Comparison of ENCODE assay signal across 12 mouse cellular contexts in the genomic region with DNA sequence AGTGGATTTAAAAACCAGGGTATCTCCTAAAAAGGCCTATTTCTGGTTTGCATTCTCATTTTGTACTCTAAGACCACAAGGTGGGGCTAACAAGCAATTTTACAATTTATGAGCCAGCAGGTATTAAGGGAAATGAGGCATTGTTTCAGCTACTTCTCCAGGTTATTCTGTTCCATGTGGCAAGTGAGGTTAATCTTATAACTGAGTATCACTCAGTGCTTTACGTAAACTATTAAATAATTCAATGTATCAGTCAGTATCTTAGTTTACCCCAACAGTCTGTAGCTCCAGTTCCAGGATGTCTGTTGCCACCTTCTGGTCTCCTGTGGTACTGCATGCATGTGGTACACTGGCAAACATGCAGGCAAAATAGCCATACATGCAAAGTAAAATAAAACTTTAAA. TPM values are rescaled to one million over a fixed set of nuclear protein-coding genes. Genes with fewer than 3 reads are reported as not detected.
DNase-seq lines count a peak whose midpoint lies in the region; ATAC-seq and TF ChIP-seq lines count a peak whose summit lies in the region.
"Not testable (repeated sequence)": the region's sequence is repeated elsewhere in the genome, so short reads cannot be mapped to it uniquely, and the experiment has no call there.
"Had no signal": no experiment of that assay in that cellular context is flagged by ENCODE, and none has a peak within 500 bp of the region (broad histone marks: within the 10 kb centered on the region; RNA-seq: fewer than 3 reads in every experiment).

No protein-coding gene starts in this region.

- peak; percentile 22 for DNase-seq in CH12.LX (ENCODE audit: extremely low read depth)
- DNase-seq in adrenal gland, postnatal 36 days = peak; percentile 6 to 15
- peak; percentile 25 for DNase-seq in embryo, embryonic 11 days
- peak; percentile 7 for DNase-seq in heart, postnatal 0 days (ENCODE audit: low spot score)
- peak; percentile 58 for DNase-seq in kidney, adult 9 months
- DNase-seq in left cerebral cortex, postnatal 4 days = peak; percentile 32
- peak; percentile 55 for DNase-seq in midbrain, embryonic 14.5 days
- DNase-seq in thymus, adult 2 months = peak; percentile 38

- peak; percentile 69 to 73 for TF ChIP-seq CTCF in CH12.LX (conservative IDR thresholded peaks at IDR 0.05 in 1 of 2, IDR thresholded peaks at IDR 0.05 in 1 of 2; ENCODE audit: low read depth in 2 of 2, low read length in 2 of 2)
- TF ChIP-seq CTCF in heart, postnatal 0 days (IDR thresholded peaks at IDR 0.05; ENCODE audit: low read depth) = peak; percentile 65
- not testable (repeated sequence) for TF ChIP-seq CTCF in thymus, adult 2 months (IDR thresholded peaks at IDR 0.05; ENCODE audit: borderline replicate concordance, control insufficient read depth, extremely low read depth, insufficient read depth, low read length, poor library complexity)

- not testable (repeated sequence) for H3K9ac ChIP-seq in CH12.LX (ENCODE audit: insufficient read depth, low read depth); heart, postnatal 0 days (replicated peaks; ENCODE audit: low read depth, low read length); midbrain, embryonic 14.5 days (replicated peaks; ENCODE audit: low read length)

- not testable (repeated sequence) for TF ChIP-seq EP300 in CH12.LX (IDR thresholded peaks at IDR 0.05; ENCODE audit: low read length); heart, postnatal 0 days (IDR thresholded peaks at IDR 0.05; ENCODE audit: low read depth)

- intact Hi-C loops in left cerebral cortex, postnatal 4 days (cut with DNase I) = not testable (repeated sequence)

- H3K4me1 ChIP-seq in CH12.LX (ENCODE audit: control insufficient read depth in 1 of 2, insufficient read depth in 2 of 2); heart, postnatal 0 days (ENCODE audit: control insufficient read depth, insufficient read depth); midbrain, embryonic 14.5 days (ENCODE audit: control insufficient read depth, insufficient read depth, low read length); thymus, adult 2 months (replicated peaks; ENCODE audit: control insufficient read depth, insufficient read depth, low read length): not testable (repeated sequence)

- not testable (repeated sequence) for H3K79me2 ChIP-seq in CH12.LX (replicated peaks; ENCODE audit: control insufficient read depth, extremely low read depth, insufficient read depth, poor library complexity, severe bottlenecking)

- dilution Hi-C loops in CH12.LX (cut with MboI; ENCODE audit: extremely low pct_ligation_motif_present, extremely low pct_unique_long_range_greater_than_20kb, low sequenced_read_pairs) = not testable (repeated sequence)

- ATAC-seq in heart, postnatal 0 days (ENCODE audit: insufficient read depth, low read depth); midbrain, embryonic 14.5 days (ENCODE audit: low FRiP score, low TSS enrichment): not testable (repeated sequence)

- not testable (repeated sequence) for H3K4me3 ChIP-seq in CH12.LX (replicated peaks in 1 of 3; ENCODE audit: low read depth in 2 of 3, low read length in 2 of 3, poor library complexity in 1 of 3); heart, postnatal 0 days (ENCODE audit: low read depth, low read length); midbrain, embryonic 14.5 days (replicated peaks; ENCODE audit: low read depth, low read length); thymus, adult 2 months (ENCODE audit: control insufficient read depth, insufficient read depth, low read length)

- TF ChIP-seq RAD21 in CH12.LX (IDR thresholded peaks at IDR 0.05; ENCODE audit: low read depth, low read length) = not testable (repeated sequence)

- in situ Hi-C loops in CH12.LX (cut with MboI; ENCODE audit: low pct_ligation_motif_present, low pct_unique_long_range_greater_than_20kb, low sequenced_read_pairs) = loop anchor here (25.0 kb wide), 1 partner anchor 424 kb away; a partner anchor contains a TSS

- H3K27me3 ChIP-seq in CH12.LX (replicated peaks); heart, postnatal 0 days (ENCODE audit: control insufficient read depth, insufficient read depth, low read length); midbrain, embryonic 14.5 days (ENCODE audit: control insufficient read depth, insufficient read depth, low read length); thymus, adult 2 months (ENCODE audit: control insufficient read depth, insufficient read depth, low read length): not testable (repeated sequence)

- H3K9me3 ChIP-seq in CH12.LX (replicated peaks; ENCODE audit: low read length); heart, postnatal 0 days (replicated peaks; ENCODE audit: control insufficient read depth, low read length); midbrain, embryonic 14.5 days (ENCODE audit: control insufficient read depth, low read length): not testable (repeated sequence)

- not testable (repeated sequence) for H3K4me2 ChIP-seq in CH12.LX (ENCODE audit: insufficient read depth, low read depth, poor library complexity, severe bottlenecking); heart, postnatal 0 days (ENCODE audit: low read depth, low read length); midbrain, embryonic 14.5 days (ENCODE audit: low read length)

- H3K27ac ChIP-seq in CH12.LX (ENCODE audit: insufficient read depth, low read depth); heart, postnatal 0 days (ENCODE audit: low read depth); midbrain, embryonic 14.5 days (replicated peaks; ENCODE audit: low read depth, low read length); thymus, adult 2 months (ENCODE audit: control insufficient read depth, insufficient read depth, low read length): not testable (repeated sequence)

- TF ChIP-seq POLR2A in CH12.LX (IDR thresholded peaks at IDR 0.05; ENCODE audit: low read depth, low read length); thymus, adult 2 months (IDR thresholded peaks at IDR 0.05; ENCODE audit: control insufficient read depth, extremely low read depth, insufficient read depth, low read length, poor library complexity): not testable (repeated sequence)

- not testable (repeated sequence) for H3K36me3 ChIP-seq in CH12.LX (replicated peaks in 1 of 2; ENCODE audit: control insufficient read depth in 1 of 2, insufficient read depth in 1 of 2, low read length in 1 of 2); heart, postnatal 0 days (replicated peaks; ENCODE audit: control insufficient read depth, insufficient read depth, low read length); midbrain, embryonic 14.5 days (ENCODE audit: control insufficient read depth, insufficient read depth, low read length); thymus, adult 2 months (ENCODE audit: control insufficient read depth, insufficient read depth, low read length)

- 36% methylated on average over 1 of the region's 1 CpGs for WGBS in heart, postnatal 0 days
- 40% methylated on average over 1 of the region's 1 CpGs for WGBS in midbrain, embryonic 14.5 days
- 44% methylated on average over 1 of the region's 1 CpGs for WGBS in thymus, adult 2 months

TF ChIP-seq in CH12.LX, 34 proteins besides CTCF, POLR2A, EP300 and RAD21:
- TF ChIP-seq SMC3 (IDR thresholded peaks at IDR 0.05; ENCODE audit: low read depth, low read length) = peak; percentile 11; the same call in 1 of the 2 replicates
TF ChIP-seq in CH12.LX: peak in this region for 1; not testable (repeated sequence) for 33.

RNA-seq across cellular contexts. Expression of a gene that starts 13.8 kb away (rescaled TPM):
- total RNA-seq in CH12.LX (2012; rRNA removed) (not detected in 2 replicates), CH12.LX (2014; rRNA removed) (not detected in 2 replicates)
- polyA plus RNA-seq in CH12.LX (2012; ENCODE audit: insufficient read length, low read depth) = not detected in 2 replicates
- not detected for total RNA-seq in adrenal gland, postnatal 36 days (2021)
- not detected in 2 replicates for total RNA-seq in heart, postnatal 0 days (2014; rRNA removed; ENCODE audit: low replicate concordance)
- not detected in 2 replicates for polyA plus RNA-seq in heart, postnatal 0 days (2015; fragmentation: Nextera tagmentation; extraction: Ambion mirVana)
- not detected for total RNA-seq in left cerebral cortex, postnatal 4 days (2021)
- polyA plus RNA-seq in midbrain, embryonic 14.5 days (2014; fragmentation: Nextera tagmentation; extraction: Ambion mirVana) = not detected in 2 replicates
- 0.16 and 0.32 TPM in 2 replicates for polyA plus RNA-seq in thymus, adult 2 months (2012; rRNA removed)
- total RNA-seq: adrenal gland, adult 8-10 months had no signal
- polyA plus RNA-seq: forebrain, embryonic 16.5 days; hindbrain, embryonic 12.5 days; liver, embryonic 15.5 days had no signal

RNA-seq across cellular contexts. Expression of a gene that starts 25.5 kb away (rescaled TPM):
- total RNA-seq in CH12.LX (2012; rRNA removed) = not detected in 2 replicates
- not detected in 2 replicates for total RNA-seq in CH12.LX (2014; rRNA removed)
- polyA plus RNA-seq in CH12.LX (2012; ENCODE audit: insufficient read length, low read depth) = 0.20 and 0.27 TPM in 2 replicates
- total RNA-seq in adrenal gland, postnatal 36 days (2021) = not detected
- not detected in 2 replicates for total RNA-seq in heart, postnatal 0 days (2014; rRNA removed; ENCODE audit: low replicate concordance)
- polyA plus RNA-seq in heart, postnatal 0 days (2015; fragmentation: Nextera tagmentation; extraction: Ambion mirVana) = not detected in 2 replicates
- not detected for total RNA-seq in left cerebral cortex, postnatal 4 days (2021)
- not detected in 2 replicates for polyA plus RNA-seq in midbrain, embryonic 14.5 days (2014; fragmentation: Nextera tagmentation; extraction: Ambion mirVana)
- not detected in 2 replicates for polyA plus RNA-seq in thymus, adult 2 months (2012; rRNA removed)
- total RNA-seq: adrenal gland, adult 8-10 months had no signal
- polyA plus RNA-seq: forebrain, embryonic 16.5 days; hindbrain, embryonic 12.5 days; liver, embryonic 15.5 days had no signal

RNA-seq across cellular contexts. Expression of a gene that starts 50.4 kb away (rescaled TPM):
- 17.1 and 19.1 TPM in 2 replicates for total RNA-seq in CH12.LX (2012; rRNA removed)
- total RNA-seq in CH12.LX (2014; rRNA removed) = 13.6 and 14.2 TPM in 2 replicates
- 67.0 and 67.1 TPM in 2 replicates for polyA plus RNA-seq in CH12.LX (2012; ENCODE audit: insufficient read length, low read depth)
- 10 to 100 TPM; 57.8 to 61.3 TPM for total RNA-seq in adrenal gland, postnatal 36 days (2021)
- 11.4 and 13.8 TPM in 2 replicates for total RNA-seq in heart, postnatal 0 days (2014; rRNA removed; ENCODE audit: low replicate concordance)
- polyA plus RNA-seq in heart, postnatal 0 days (2015; fragmentation: Nextera tagmentation; extraction: Ambion mirVana) = 14.0 and 14.9 TPM in 2 replicates
- 10 to 100 TPM; 33.4 to 36.8 TPM for total RNA-seq in left cerebral cortex, postnatal 4 days (2021)
- polyA plus RNA-seq in midbrain, embryonic 14.5 days (2014; fragmentation: Nextera tagmentation; extraction: Ambion mirVana) = 31.0 and 36.5 TPM in 2 replicates
- 32.0 and 39.9 TPM in 2 replicates for polyA plus RNA-seq in thymus, adult 2 months (2012; rRNA removed)

Comparison
In these comparisons a context has a peak if more than half of its experiments do, and no peak if none do; other contexts are left out.
1. DNase-seq: peak in every context shown above with its lines; median percentile 58 in kidney, adult 9 months; 55 in midbrain, embryonic 14.5 days; 38 in thymus, adult 2 months; 32 in left cerebral cortex, postnatal 4 days; 25 in embryo, embryonic 11 days; 22 in CH12.LX; 10 in adrenal gland, postnatal 36 days; 7 in heart, postnatal 0 days.